Mouse (Mus musculus) small intestine, adult 2 months (tissue): ENCODE results near the gene 2700049A03Rik.
"Not testable (repeated sequence)": the region's sequence is repeated elsewhere in the genome, so short reads cannot be mapped to it uniquely, and the experiment has no call there.

Source experiments
- CTCF ChIP-seq: fragments of 200-500 bp; IDR thresholded peaks from 2 replicates; pipeline ENCODE4 v1.5.1; 2012; ENCODE audit warnings: low read depth, mild to moderate bottlenecking, control low read depth, inconsistent platforms, low read length, moderate library complexity, mixed read lengths; ENCODE audit not compliant: insufficient replicate concordance, insufficient read length; ENCODE audit errors: extremely low read depth
- POLR2A ChIP-seq: fragments of 200-500 bp; IDR thresholded peaks from 2 replicates; pipeline ENCODE4 v1.6.1; 2012; ENCODE audit warnings: low read depth, mild to moderate bottlenecking, control low read depth, inconsistent platforms, low read length, moderate library complexity

GRCm38 (mm10) chr12:71104275-71104674 is 32.4 kb upstream of the 2700049A03Rik start:
- TF ChIP-seq POLR2A, CTCF: not testable (repeated sequence)
